Mouse (Mus musculus): ENCODE results near the gene Def6.

DNA sequence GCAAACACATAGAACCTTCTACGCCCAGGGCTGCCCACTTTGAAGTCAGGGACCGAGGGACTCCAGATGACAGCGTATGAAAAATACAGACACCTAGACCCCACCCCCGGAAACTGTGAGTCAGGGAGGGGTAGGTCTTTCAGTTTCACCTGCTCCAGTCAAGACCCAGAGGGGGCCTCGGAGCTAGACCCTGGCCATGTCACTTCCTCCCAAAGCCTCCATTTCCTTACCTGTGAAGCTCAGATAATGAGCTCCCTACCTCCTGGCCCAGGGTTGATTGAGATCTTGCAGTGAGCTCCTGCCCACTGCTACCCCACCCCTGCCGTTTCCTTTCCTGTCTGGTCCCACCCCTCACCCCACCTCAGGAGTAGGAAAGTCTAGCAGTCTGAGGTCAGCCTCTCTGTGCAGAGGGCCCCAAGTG, 4.4 kb downstream of the Def6 start:
- no peak for TF ChIP-seq EP300 (optimal IDR thresholded peaks at IDR 0.05)
- TF ChIP-seq CTCF (IDR thresholded peaks at IDR 0.05; ENCODE audit: low read depth) = no peak
